Mouse (Mus musculus): Measurements from ENCODE around the gene Rec8. TPM values are rescaled to one million over a fixed set of nuclear protein-coding genes. Genes with fewer than 3 reads are reported as not detected.
A peak's percentile ranks its signal among the peaks of the same experiment; 100 is the strongest.

The Rec8 gene
- polyA plus RNA-seq, 1 experiment: 1.3 TPM

DNA sequence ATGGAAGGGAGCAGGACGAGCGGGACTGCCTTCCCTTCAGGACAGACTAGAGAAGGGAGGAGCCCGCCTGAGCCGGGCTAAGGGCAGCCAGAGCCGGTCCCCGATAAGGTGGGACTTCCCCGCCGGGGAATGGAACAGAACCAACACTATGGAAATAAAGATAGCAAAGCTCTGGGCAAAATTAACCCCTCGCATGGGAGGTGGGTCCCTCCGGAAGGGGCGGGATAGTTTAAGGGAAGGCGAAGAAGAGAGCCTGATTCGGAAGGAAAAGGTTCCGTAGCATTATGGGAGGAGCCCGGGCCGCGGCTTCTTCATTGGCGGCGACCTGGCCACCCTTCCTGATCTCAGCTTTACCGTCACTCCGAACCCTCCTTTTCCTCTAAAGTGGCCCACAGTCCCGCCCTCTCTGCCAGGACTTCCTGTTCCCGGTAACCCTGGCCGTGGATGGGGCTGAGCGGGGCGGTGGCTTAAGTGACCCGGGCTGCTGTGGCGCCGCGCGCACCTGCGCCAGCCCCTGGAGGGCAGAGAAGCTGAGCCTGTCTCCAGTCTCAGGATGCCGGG lies 26.4 kb upstream of the Rec8 start, which contains the start of gene Rnf31:
Gene Rnf31 (plus strand): TSS at position 378 of the 561 bp plus-strand sequence.
- WGBS: 1% methylated on average over 33 of the region's 33 CpGs
- no peak for DNase-seq (ENCODE audit: low read depth, low spot score)

DNA sequence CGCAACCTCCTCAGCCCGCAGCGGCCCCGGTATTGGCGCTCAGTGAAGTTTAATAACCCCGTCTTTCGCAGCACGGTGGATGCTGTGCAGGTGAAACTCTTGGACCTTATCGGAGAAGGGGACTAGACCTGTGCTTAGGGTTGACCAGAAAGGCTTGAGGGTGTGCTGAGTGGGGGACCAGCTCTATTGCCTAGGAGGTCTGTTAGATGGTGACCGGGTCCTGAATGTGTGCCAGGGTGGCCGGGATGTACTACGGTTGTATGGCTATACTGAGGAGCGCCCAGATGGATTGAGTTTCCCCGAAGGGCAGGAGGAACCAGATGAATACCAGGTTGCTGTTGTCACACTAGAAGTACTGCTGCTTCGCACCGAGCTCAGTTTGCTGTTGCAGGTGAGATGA lies 25.6 kb upstream of the Rec8 start:
- 1% methylated on average over 16 of the region's 16 CpGs for WGBS
- no peak for DNase-seq (ENCODE audit: low read depth, low spot score)

DNA sequence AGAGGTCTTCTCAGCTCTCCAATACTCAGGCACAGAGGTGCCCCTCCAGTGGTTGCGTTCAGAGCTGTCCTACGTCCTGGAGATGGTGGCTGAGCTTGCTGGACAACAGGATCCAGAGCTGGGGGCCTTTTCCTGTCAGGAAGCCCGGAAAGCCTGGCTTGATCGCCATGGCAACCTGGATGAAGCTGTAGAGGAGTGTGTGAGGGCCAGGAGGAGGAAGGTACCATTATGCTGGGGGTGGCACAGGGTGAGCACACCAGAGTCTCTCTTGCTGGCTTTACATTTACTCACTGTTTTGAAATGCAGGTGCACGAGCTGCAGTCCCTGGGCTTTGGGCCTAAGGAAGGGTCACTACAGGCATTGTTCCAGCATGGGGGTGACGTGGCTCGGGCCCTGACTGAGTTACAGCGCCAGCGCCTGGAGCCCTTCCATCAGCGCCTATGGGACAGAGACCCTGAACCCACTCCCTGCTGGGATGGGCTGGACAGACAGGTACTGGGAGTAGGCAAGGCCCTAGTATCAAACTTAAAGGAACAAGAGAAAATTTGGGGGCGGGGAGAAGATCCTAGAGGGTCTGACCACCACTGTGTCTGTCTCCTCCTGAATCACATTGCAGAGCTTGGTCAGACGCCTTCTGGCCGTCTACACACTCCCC lies 21.7 kb upstream of the Rec8 start:
- WGBS: 89% methylated on average over 13 of the region's 13 CpGs
- DNase-seq (ENCODE audit: low read depth, low spot score): no peak

DNA sequence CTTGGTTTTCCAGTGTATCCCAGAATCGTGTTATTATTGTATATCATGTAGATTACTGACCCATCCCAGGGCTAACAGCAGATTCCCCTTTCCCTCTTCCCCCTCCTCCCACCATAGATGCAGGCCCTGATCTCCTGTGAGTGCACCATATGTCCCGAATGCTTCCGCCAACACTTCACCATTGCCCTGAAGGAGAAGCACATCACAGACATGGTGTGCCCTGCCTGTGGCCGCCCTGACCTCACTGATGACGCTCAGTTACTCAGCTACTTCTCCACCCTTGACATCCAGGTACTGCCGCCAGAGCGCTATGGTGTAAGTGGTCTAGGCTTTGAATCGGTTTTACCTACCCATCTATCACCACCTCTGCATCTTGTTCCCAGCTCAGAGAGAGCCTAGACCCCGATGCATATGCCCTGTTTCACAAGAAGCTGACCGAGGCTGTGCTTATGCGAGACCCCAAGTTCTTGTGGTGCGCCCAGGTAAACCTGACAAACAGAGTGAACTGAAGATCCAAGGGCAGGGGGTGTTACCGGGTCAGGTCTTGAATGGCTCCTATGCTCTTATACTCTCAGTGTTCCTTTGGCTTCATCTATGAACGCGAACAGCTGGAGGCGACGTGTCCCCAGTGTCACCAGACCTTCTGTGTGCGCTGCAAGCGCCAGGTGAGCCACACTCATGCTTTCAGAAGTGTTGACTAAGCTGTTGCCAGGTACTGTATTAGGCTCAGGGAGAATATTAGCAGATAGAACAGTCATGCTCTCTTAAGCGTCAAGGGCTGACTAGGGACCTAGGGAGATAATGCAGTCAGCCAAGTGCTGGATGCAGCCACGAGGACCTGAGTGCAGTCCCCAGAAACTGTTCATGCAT lies 19.1 kb upstream of the Rec8 start:
- no peak for DNase-seq (ENCODE audit: low read depth, low spot score)
- 93% methylated on average over 21 of the region's 21 CpGs for WGBS

DNA sequence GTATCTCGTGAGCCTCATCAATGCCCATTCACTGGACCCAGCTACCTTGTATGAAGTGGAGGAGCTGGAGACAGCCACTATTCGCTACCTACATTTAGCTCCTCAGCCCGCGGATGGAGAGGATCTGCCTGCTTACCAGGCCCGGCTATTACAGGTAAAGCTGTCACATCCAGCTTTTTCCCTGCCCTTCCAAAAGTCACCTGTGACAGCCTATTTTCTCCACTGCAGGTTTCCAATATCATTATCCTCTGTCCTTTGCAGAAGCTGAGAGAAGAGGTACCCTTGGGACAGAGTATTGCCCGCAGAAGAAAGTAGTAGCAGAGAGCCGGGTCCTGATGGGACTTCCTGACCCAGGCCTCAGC lies 14.6 kb upstream of the Rec8 start, which contains the start of gene Irf9:
Gene Irf9 (plus strand): TSS at position 301 of the 362 bp plus-strand sequence.
- 55% methylated on average over 7 of the region's 7 CpGs for WGBS
- DNase-seq (ENCODE audit: low read depth, low spot score): no peak

DNA sequence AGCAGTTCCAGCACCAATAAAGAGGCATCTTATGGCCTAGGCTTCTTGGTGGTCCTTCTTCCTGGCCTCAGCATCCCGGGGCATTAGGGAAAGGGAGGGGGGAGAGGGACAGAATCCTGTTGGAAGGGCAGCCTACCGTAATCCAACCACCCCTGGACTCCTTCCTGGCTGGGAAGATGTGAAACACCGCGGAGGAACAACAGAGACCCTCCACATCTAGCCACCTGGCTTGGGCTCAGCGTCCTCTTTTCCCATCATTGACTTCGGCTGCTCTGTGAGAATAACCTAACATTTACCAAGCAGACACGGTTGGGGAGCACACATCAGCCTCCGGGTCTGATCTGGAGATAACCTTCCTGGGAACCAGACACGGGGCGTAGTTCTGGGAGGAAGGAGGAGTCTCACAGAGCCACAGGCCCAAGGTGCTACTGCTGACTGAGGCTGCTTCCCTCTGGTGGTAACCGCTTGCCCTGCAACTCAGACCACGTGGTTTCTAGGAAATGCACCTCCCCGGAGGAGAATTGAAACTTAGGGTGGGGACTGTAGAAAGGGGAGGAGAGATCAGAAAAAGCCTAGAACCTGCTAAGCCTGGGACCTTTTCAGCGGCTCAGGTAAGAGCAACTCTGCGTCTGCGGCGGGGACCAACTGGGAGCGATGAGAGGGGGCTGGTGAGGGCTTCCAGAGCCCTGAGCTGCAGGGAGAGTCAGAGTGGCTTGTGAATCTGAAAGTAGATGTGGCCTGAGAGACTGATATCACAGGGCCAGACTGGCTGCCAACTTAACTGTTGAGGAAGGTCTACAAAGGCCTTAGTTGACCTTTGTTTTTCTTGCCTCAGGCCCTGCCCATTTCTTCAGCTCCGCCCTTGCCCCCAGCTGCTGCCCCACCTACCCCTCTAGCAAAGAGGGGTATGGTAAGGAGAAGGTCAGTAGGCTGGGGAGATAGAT lies 13.9 kb upstream of the Rec8 start:
- whole genome bisulfite sequencing: 9% methylated on average over 19 of the region's 19 CpGs
- DNase-seq (ENCODE audit: low read depth, low spot score): peak; percentile 91

DNA sequence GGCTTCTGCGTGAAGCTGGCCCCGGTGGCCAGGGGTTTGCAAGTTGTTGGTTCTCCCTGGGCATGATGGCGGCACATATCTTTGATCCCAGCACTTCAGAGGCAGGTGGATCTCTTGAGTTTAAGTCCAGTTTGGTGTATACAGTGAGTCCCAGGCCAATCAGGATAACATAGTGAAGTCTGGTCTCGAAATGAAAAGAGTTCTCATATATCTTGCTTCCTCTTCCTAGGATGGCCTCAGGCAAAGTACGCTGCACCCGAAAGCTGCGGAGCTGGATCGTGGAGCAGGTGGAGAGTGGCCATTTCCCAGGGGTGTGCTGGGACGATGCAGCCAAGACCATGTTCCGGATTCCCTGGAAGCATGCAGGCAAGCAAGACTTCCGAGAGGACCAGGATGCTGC lies 13.0 kb upstream of the Rec8 start:
- DNase-seq (ENCODE audit: low read depth, low spot score): no peak
- WGBS: 84% methylated on average over 11 of the region's 11 CpGs

DNA sequence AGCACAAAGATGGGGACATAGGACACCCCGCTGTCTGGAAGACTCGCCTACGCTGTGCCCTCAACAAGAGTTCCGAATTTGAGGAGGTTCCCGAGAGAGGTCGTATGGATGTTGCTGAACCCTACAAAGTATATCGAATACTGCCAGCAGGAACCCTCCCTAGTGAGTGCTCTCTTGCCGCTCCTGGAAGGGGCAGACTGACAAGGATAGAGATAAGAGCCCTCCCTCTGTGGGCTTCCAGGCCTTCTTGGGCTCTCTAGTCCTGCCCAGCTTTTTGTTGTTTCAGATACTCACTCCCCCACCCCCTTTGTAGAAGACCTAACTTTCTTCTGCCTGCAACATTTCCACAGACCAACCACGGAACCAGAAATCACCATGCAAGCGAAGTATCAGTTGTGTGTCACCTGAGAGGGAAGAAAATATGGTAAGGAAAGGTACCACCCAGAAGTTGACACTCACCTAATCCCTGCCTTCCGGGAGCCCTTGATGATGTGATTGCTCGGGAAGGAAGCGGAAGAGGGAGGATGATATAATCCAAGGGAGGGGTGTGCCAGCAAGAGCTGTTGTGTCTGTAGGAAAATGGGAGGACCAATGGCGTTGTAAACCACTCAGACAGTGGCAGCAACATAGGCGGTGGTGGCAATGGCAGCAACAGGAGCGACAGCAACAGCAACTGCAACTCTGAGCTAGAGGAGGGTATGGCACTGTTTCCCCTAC lies 11.9 kb upstream of the Rec8 start:
- 86% methylated on average over 16 of the region's 16 CpGs for WGBS
- no peak for DNase-seq (ENCODE audit: low read depth, low spot score)

DNA sequence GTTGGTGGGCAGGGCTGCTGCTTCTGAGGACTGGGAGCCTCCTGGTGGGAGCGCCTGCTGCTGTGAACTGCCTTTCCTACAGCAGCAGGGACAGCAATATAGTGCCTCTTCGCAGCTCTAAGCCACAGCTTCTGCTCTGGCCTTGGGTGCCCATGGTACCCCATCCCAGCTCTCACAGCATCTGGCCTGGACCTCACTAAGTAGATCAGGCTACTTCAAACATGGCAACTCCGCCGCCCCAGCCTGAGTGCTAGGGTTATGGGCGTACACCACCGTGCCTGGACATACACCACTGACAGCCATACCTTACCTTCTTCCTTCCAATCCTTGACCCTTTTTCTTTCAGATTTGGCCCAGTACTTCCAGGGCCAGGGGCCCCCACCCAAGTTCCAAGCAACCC lies 9.5 kb upstream of the Rec8 start:
- no peak for DNase-seq (ENCODE audit: low read depth, low spot score)
- WGBS: 96% methylated on average over 6 of the region's 6 CpGs

DNA sequence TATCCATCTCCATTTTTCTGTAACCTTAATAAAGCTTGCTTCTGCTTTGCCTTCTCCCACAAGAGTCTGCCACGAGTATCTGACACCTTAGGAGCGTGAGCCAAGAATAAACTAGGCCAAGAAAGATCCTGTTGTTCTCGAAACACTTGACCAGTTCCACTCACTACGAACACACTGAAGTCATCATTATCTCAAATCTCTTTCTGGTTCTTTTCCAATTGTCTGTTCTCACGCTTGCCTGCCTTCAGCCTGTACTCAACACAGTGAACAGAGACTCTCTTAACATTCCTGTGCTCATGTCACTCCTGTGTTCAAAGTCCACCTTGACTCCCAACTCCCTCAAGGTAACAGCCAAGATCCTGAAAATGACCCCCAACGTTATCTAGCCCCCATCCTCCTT lies 4.5 kb upstream of the Rec8 start:
- no peak for DNase-seq (ENCODE audit: low read depth, low spot score)
- 42% methylated on average over 6 of the region's 6 CpGs for WGBS

DNA sequence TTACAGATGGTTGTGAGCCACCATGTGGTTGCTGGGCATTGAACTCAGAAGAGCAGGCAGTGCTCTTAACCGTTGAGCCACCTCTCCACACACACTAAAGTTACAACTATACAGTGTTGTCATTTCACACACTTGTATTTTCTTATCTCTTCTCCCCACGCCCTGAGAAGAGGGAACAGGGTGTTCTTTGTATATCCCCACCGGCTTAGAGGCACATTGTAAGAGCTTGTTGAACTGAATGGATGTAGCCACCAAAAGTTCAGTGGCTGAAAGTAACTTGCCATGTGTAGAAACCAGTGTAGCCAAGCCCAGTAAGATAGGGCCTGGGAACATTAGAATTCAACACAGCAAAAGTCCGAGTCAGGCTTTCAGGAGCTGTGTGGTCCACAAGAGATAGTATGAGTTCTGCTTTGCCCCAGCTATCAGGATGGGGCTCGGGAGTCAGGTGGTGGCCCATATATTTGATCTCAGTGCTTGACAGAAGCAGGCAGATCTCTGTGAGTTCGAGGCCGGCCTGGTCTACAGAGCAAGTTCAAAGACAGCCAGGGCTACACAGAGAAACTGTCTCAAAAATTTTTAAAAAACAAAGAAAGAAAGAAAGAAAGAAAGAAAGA lies 3.2 kb upstream of the Rec8 start:
- DNase-seq (ENCODE audit: low read depth, low spot score): no peak
- WGBS: 73% methylated on average over 7 of the region's 7 CpGs

DNA sequence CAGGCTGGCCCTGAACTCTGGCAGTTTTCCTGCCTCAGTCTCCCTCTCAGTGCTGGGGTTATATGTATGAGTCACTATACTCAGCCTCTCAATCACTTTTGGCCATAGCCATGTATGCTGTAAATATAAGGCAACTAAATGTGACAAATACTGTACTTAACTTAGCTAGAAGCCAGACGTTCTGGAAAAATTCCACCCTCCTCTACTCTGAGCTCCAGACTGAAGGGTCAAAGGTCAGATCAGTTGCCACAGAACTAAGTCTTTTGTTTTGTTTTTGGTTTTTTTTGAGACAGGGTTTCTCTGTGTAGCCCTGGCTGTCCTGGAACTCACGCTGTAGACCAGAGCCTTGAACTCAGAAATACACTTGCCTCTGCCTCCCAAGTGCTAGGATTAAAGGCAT lies 2.0 kb upstream of the Rec8 start:
- WGBS: 50% methylated on average over 2 of the region's 2 CpGs

DNA sequence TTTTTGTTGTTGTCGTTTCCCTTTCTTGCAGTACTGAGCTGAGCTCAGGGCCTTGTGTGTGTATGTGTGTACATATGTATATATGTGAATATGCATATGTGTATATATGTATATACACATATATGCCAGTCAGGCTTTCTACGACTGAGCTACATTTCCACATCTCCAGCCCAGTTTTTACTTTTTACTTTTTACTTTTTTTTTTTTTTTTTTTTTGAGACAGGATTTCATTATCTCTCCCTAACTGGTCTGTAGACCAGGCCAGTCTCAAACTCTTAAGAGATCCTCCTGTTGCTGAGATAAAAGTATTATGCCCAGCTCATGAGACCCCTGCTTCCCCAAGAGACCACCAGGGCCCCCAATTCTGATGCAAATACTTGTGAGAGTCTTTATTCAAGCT lies 993 bp upstream of the Rec8 start:
- WGBS: 82% methylated on average over 2 of the region's 2 CpGs
- no peak for DNase-seq (ENCODE audit: low read depth, low spot score)

More for the DNA sequence above, 2.0 kb upstream of the Rec8 start:
- no peak for DNase-seq (ENCODE audit: low read depth, low spot score)

DNA sequence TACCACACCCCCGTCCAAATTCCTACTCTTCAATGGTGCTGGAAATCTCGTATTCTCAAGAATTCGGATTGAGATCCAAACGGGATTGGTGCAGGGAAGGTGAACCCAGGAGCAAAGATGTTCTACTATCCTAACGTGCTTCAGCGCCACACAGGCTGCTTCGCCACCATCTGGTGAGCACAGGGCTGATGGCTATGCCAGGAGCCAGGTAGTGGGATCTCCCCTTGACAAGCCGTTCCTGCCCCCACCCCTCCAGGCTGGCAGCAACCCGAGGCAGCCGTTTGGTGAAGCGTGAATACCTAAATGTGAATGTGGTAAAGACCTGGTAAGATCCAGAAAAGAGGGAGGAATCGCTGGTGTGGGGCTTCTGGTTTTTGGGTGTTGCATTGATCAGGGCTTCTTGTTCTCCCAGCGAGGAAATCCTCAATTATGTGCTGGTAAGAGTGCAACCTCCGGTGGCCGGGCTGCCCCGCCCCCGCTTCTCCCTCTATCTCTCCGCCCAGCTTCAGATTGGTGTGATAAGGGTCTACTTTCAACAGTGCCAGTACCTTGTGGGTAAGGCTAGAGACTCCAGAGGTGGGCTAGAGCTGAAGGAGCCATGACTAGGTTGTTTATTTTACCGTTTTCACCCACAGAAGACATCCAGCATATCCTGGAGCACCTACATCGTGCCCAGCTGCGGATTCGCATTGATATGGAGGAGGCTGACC lies 804 bp downstream of the Rec8 start:
- WGBS: 36% methylated on average over 22 of the region's 22 CpGs
- DNase-seq (ENCODE audit: low read depth, low spot score): no peak

DNA sequence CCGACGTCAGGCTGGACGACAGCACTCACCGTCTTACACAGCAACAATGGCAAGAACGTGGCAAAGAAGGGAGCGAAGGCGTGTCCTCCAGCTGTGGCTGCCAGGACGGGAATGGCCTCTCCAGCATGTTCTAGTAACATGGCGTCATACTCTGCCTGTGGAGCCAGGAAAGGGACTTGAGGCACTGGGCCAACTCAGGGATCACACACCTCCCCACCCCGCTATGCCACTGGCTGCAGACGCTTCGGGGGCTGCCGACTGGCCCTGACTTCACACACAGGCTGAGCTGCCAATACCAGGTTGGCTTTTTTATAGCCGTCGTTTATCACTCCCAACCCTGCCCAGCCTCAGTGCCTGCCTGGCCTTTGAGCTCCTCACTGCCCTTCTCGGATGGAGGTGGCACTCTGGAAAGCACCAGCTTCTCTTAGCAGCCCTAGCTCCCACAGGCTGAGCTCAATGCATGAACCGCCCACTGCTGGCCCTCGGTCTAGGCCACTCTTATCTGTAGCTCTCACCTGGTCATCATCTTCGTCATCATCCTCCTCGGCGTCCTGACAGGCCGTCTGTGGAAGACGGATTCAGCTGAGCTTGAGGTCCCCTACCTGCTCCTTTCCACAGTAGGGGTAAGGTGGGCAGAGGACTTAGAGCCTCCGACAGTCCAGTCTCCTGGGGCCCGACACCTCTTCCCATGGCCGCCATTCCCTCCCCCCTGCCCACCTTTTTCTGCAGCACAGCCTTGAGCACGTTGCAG lies 10.4 kb downstream of the Rec8 start:
- 78% methylated on average over 27 of the region's 27 CpGs for WGBS
- DNase-seq (ENCODE audit: low read depth, low spot score): no peak

DNA sequence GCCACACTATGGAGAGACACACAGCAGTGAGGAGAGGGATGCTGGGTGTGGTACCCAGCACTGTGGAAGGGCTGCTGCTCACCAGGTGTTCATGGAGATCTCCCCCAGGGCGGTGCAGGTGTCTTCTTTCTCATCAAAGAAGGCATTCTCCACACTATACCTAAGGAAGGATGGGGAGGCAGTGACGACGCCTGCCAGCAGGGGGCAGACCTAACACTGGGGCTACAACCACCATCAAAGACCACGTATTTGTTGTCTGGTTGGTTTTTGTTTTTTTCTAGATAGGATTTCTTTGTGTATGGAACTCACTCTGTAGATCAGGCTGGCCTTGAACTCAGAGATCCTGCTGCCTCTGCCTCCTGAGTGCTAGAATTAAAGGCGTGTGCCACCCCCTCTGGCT lies 11.5 kb downstream of the Rec8 start:
- no peak for DNase-seq (ENCODE audit: low read depth, low spot score)
- WGBS: 35% methylated on average over 5 of the region's 5 CpGs

DNA sequence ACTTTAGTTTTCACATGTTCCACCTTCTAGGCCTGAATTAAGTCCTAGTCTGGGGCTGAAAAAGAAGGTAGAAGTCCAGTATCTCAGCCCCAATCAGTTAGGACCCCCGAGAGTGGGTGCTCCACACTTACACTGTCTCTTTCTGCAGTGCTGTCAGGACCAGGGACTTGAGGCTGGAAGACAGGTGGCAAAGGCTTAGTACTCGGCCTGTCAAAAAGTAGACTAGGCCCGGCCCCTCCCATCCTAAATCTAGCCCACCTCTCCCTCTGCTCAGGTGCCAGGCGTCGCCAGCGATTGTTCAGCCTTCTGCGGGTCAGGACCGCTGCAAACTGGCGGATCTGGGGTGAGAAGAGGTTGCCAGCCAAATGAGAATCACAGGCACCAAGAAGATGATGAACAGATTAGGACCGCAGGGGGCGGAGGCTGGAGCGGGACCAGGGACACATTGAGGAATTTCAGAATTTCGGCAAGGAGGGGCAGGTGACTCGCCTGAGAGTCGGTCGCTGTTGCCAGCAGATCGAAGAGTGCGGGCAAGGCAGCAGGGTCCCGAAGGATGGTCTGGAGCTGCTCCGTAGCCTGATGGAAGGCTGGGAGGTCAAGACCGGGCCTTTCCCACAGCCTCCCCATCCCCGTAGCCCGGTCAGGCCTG lies 17.2 kb downstream of the Rec8 start:
- WGBS: 3% methylated on average over 23 of the region's 23 CpGs
- no peak for DNase-seq (ENCODE audit: low read depth, low spot score)
